Mouse (Mus musculus): ENCODE results near the gene Scap. TPM values are rescaled to one million over a fixed set of nuclear protein-coding genes. Genes with fewer than 3 reads are reported as not detected.

The Scap gene
- polyA plus RNA-seq, 1 experiment: 25.8 TPM

DNA sequence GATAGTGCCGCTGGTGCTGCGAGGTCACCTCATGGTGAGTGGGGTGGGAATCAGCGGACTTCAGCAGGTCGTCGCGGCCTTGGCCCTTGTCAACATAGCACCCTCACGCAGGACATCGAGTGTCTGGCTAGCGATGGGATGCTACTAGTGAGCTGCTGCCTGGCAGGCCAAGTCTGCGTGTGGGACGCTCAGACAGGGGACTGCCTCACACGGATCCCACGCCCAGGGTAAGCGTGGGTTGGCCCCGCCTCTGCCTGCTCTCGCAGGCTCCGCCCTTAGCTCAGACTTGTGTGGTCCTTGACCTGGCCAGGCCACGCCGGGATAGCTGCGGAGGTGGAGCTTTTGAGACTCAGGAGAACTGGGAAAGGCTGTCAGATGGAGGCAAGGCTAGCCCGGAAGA lies 47.6 kb downstream of the Scap start:
- Histone ChIP-seq H3K9ac (ENCODE audit: low read depth, poor library complexity, severe bottlenecking) (0 out of 2 replicates have a peak overlapping the region, but pooled peaks have one; percentile 5), H3K36me3 (ENCODE audit: control insufficient read depth, insufficient read depth, low read length, poor library complexity, severe bottlenecking) (peaks cover 13% of the 10 kb centered on the region), H3K27me3 (ENCODE audit: control insufficient read depth, insufficient read depth, low read length, poor library complexity, severe bottlenecking) (no peaks in the 10 kb centered on the region), H3K4me1 (ENCODE audit: control insufficient read depth, insufficient read depth, low read length) (peaks cover 2% of the 10 kb centered on the region), H3K4me3 (ENCODE audit: low read depth, low read length) (peak overlapping the region; percentile 52), H3K9me3 (replicated peaks; ENCODE audit: control insufficient read depth, insufficient read depth, low read length, poor library complexity, severe bottlenecking) (no peaks in the 10 kb centered on the region), H3K27ac (ENCODE audit: insufficient read depth, low read length) (no peak overlapping the region)
- TF ChIP-seq CTCF (IDR thresholded peaks at IDR 0.05; ENCODE audit: low read depth, low read length): no peak
- TF ChIP-seq POLR2A (IDR thresholded peaks at IDR 0.05; ENCODE audit: insufficient read depth, low read length): no peak
- no peak for TF ChIP-seq EP300 (IDR thresholded peaks at IDR 0.05; ENCODE audit: insufficient read depth, low read depth, low read length)

DNA sequence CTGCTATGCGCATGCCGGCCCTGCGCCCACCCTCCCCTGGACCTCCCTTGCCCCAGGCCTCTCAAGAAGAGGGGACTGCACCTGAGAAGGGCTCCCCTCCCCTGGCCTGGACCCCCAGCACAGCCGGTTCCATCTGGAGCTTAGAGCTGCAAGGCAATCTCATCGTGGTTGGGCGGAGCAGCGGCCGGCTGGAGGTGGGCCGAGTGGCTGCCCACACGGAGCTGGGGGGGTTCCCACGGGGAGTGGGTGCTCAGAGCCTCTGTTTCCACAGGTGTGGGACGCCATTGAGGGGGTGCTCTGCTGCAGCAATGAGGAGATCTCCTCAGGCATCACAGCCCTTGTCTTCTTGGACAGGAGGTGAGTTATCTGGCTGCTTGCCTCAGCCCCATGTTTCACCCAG lies 48.2 kb downstream of the Scap start:
- no peak overlapping the region for H3K27ac ChIP-seq (ENCODE audit: insufficient read depth, low read length)
- no peaks in the 10 kb centered on the region for H3K9me3 ChIP-seq (replicated peaks; ENCODE audit: control insufficient read depth, insufficient read depth, low read length, poor library complexity, severe bottlenecking)
- H3K9ac ChIP-seq (ENCODE audit: low read depth, poor library complexity, severe bottlenecking): 0 out of 2 replicates have a peak overlapping the region, but pooled peaks have one; percentile 5
- peaks cover 15% of the 10 kb centered on the region for H3K36me3 ChIP-seq (ENCODE audit: control insufficient read depth, insufficient read depth, low read length, poor library complexity, severe bottlenecking)
- peaks cover 2% of the 10 kb centered on the region for H3K4me1 ChIP-seq (ENCODE audit: control insufficient read depth, insufficient read depth, low read length)
- no peak for TF ChIP-seq CTCF (IDR thresholded peaks at IDR 0.05; ENCODE audit: low read depth, low read length)
- TF ChIP-seq EP300 (IDR thresholded peaks at IDR 0.05; ENCODE audit: insufficient read depth, low read depth, low read length): no peak
- no peak for TF ChIP-seq POLR2A (IDR thresholded peaks at IDR 0.05; ENCODE audit: insufficient read depth, low read length)
- H3K4me3 ChIP-seq (ENCODE audit: low read depth, low read length): no peak overlapping the region; the same call in 1 of the 2 replicates
- H3K27me3 ChIP-seq (ENCODE audit: control insufficient read depth, insufficient read depth, low read length, poor library complexity, severe bottlenecking): no peaks in the 10 kb centered on the region

DNA sequence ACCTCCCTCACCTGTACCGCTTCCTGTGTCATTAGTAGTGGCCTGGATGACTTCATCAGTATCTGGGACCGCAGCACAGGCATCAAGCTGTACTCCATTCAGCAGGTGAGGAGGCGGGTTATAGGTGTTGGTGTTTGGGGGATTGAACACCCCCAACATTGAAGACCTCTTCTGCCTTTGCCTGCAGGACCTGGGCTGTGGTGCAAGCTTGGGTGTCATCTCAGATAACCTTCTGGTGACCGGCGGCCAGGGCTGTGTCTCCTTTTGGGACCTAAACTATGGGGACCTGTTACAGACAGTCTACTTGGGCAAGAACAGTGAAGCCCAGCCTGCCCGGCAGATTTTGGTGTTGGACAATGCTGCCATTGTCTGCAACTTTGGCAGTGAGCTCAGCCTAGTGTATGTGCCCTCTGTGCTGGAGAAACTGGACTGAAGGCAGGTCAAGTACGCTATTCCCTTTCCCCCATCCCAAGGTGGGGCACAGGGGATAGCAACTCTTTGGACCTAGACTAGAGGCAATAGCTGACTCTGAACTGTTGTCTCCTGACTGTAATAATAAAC lies 51.4 kb downstream of the Scap start:
- no peak overlapping the region for H3K27ac ChIP-seq (ENCODE audit: insufficient read depth, low read length)
- peaks cover 2% of the 10 kb centered on the region for H3K4me1 ChIP-seq (ENCODE audit: control insufficient read depth, insufficient read depth, low read length)
- no peaks in the 10 kb centered on the region for H3K27me3 ChIP-seq (ENCODE audit: control insufficient read depth, insufficient read depth, low read length, poor library complexity, severe bottlenecking)
- no peak for TF ChIP-seq EP300 (IDR thresholded peaks at IDR 0.05; ENCODE audit: insufficient read depth, low read depth, low read length)
- TF ChIP-seq POLR2A (IDR thresholded peaks at IDR 0.05; ENCODE audit: insufficient read depth, low read length): no peak
- no peak for TF ChIP-seq CTCF (IDR thresholded peaks at IDR 0.05; ENCODE audit: low read depth, low read length)
- no peak overlapping the region for H3K9ac ChIP-seq (ENCODE audit: low read depth, poor library complexity, severe bottlenecking)
- H3K36me3 ChIP-seq (ENCODE audit: control insufficient read depth, insufficient read depth, low read length, poor library complexity, severe bottlenecking): peaks cover 28% of the 10 kb centered on the region
- H3K9me3 ChIP-seq (replicated peaks; ENCODE audit: control insufficient read depth, insufficient read depth, low read length, poor library complexity, severe bottlenecking): no peaks in the 10 kb centered on the region
- no peak overlapping the region for H3K4me3 ChIP-seq (ENCODE audit: low read depth, low read length)

DNA sequence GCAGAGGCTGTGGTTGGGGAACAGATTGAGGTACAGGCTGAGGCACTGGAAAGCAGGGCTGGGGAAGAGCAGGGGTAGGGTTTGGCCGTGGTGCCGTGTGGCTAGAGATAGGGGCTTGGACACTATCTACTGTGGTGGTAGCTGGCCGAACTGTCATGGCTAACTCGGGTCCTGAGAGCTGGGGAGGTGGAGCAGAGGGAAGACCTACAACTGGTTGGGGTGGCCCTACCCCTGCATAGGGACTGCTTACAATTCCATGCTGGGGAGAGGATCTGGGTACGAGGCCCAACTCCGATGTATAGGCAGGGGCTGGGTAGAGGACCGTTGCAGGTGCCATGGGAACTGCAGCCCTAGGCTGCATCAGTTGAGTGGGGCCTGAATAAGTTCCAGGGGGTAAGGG lies 54.9 kb downstream of the Scap start:
- H3K4me1 ChIP-seq (ENCODE audit: control insufficient read depth, insufficient read depth, low read length): no peaks in the 10 kb centered on the region
- H3K9ac ChIP-seq (ENCODE audit: low read depth, poor library complexity, severe bottlenecking): no peak overlapping the region
- no peaks in the 10 kb centered on the region for H3K9me3 ChIP-seq (replicated peaks; ENCODE audit: control insufficient read depth, insufficient read depth, low read length, poor library complexity, severe bottlenecking)
- TF ChIP-seq CTCF (IDR thresholded peaks at IDR 0.05; ENCODE audit: low read depth, low read length) (no peak), POLR2A (IDR thresholded peaks at IDR 0.05; ENCODE audit: insufficient read depth, low read length) (no peak), EP300 (IDR thresholded peaks at IDR 0.05; ENCODE audit: insufficient read depth, low read depth, low read length) (no peak)
- H3K4me3 ChIP-seq (ENCODE audit: low read depth, low read length): no peak overlapping the region
- no peak overlapping the region for H3K27ac ChIP-seq (ENCODE audit: insufficient read depth, low read length)
- no peaks in the 10 kb centered on the region for H3K27me3 ChIP-seq (ENCODE audit: control insufficient read depth, insufficient read depth, low read length, poor library complexity, severe bottlenecking)
- peaks cover 37% of the 10 kb centered on the region for H3K36me3 ChIP-seq (ENCODE audit: control insufficient read depth, insufficient read depth, low read length, poor library complexity, severe bottlenecking)

DNA sequence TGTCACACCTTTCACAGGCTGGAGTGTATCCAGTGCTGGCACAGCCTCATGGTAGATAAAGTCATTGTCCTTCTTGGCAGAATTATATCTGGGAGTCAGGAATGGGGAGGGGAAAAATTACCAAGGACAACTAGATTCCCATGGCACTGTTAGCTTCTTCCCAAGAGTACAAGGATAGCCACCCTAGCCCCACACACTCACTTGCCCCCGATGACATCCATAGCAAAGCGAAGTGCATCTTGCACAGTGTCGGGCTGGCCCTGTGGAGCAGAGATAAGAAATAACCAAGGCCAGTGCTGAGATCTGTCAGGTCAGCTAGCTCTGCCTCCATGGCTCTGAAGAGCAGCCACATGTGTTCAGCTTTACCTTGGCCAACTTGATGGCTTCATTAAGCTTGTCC lies 57.8 kb downstream of the Scap start:
- TF ChIP-seq EP300 (IDR thresholded peaks at IDR 0.05; ENCODE audit: insufficient read depth, low read depth, low read length): no peak
- TF ChIP-seq POLR2A (IDR thresholded peaks at IDR 0.05; ENCODE audit: insufficient read depth, low read length): no peak
- no peak for TF ChIP-seq CTCF (IDR thresholded peaks at IDR 0.05; ENCODE audit: low read depth, low read length)

DNA sequence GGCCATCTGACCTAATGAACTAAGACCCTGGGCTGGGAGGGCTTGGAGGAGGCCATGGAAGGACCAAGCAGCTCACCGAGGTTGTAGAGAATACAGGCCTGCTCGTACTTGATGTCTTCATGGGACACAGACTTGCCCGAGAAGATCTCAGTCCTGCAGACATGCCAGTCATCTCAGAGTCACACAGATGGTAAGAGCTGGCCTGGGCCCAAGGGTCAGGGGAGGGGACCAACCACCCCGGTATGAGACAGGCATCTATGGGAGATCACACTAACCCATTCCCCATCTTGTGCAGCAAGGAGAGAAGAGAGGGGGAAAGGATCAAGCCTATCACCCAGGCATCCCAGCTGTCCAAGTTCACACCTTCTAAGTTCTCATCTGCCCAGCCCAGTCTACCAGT lies 60.2 kb downstream of the Scap start:
- no peak overlapping the region for H3K9ac ChIP-seq (ENCODE audit: low read depth, poor library complexity, severe bottlenecking)
- H3K4me3 ChIP-seq (ENCODE audit: low read depth, low read length): no peak overlapping the region
- TF ChIP-seq CTCF (IDR thresholded peaks at IDR 0.05; ENCODE audit: low read depth, low read length) (no peak), POLR2A (IDR thresholded peaks at IDR 0.05; ENCODE audit: insufficient read depth, low read length) (no peak), EP300 (IDR thresholded peaks at IDR 0.05; ENCODE audit: insufficient read depth, low read depth, low read length) (no peak)
- no peaks in the 10 kb centered on the region for H3K9me3 ChIP-seq (replicated peaks; ENCODE audit: control insufficient read depth, insufficient read depth, low read length, poor library complexity, severe bottlenecking)
- no peaks in the 10 kb centered on the region for H3K27me3 ChIP-seq (ENCODE audit: control insufficient read depth, insufficient read depth, low read length, poor library complexity, severe bottlenecking)
- H3K4me1 ChIP-seq (ENCODE audit: control insufficient read depth, insufficient read depth, low read length): no peaks in the 10 kb centered on the region
- H3K27ac ChIP-seq (ENCODE audit: insufficient read depth, low read length): no peak overlapping the region
- peaks cover 14% of the 10 kb centered on the region for H3K36me3 ChIP-seq (ENCODE audit: control insufficient read depth, insufficient read depth, low read length, poor library complexity, severe bottlenecking)

More for the DNA sequence above, 57.8 kb downstream of the Scap start:
- peaks cover 24% of the 10 kb centered on the region for H3K36me3 ChIP-seq (ENCODE audit: control insufficient read depth, insufficient read depth, low read length, poor library complexity, severe bottlenecking)
- H3K27me3 ChIP-seq (ENCODE audit: control insufficient read depth, insufficient read depth, low read length, poor library complexity, severe bottlenecking): no peaks in the 10 kb centered on the region
- H3K9me3 ChIP-seq (replicated peaks; ENCODE audit: control insufficient read depth, insufficient read depth, low read length, poor library complexity, severe bottlenecking): no peaks in the 10 kb centered on the region
- H3K27ac ChIP-seq (ENCODE audit: insufficient read depth, low read length): no peak overlapping the region
- no peaks in the 10 kb centered on the region for H3K4me1 ChIP-seq (ENCODE audit: control insufficient read depth, insufficient read depth, low read length)
- no peak overlapping the region for H3K9ac ChIP-seq (ENCODE audit: low read depth, poor library complexity, severe bottlenecking)
- H3K4me3 ChIP-seq (ENCODE audit: low read depth, low read length): no peak overlapping the region
